Mouse (Mus musculus): ENCODE results near the gene Rbm39. TPM values are rescaled to one million over a fixed set of nuclear protein-coding genes. Genes with fewer than 3 reads are reported as not detected.
A peak's percentile ranks its signal among the peaks of the same experiment; 100 is the strongest.
"Not testable (repeated sequence)": the region's sequence is repeated elsewhere in the genome, so short reads cannot be mapped to it uniquely, and the experiment has no call there.

Gene Rbm39
- total and polyA plus RNA-seq, 2 experiments from 2014 or later: 413 to 415 TPM

GRCm38 (mm10) chr2:156142820-156143219 is 37.2 kb downstream of the Rbm39 start:
- H3K4me1 ChIP-seq (ENCODE audit: insufficient read depth): peaks cover 4% of the 10 kb centered on the region; the same call in 1 of the 2 replicates
- H3K9me3 ChIP-seq (ENCODE audit: low read length): no peaks in the 10 kb centered on the region
- TF ChIP-seq CTCF (IDR thresholded peaks at IDR 0.05; ENCODE audit: low read depth): peak; percentile 25; the same call in 1 of the 2 replicates
- peak overlapping the region; percentile 67; the same call in 1 of the 2 replicates for H3K4me3 ChIP-seq (ENCODE audit: low read depth, low read length)
- no peak for ATAC-seq
- H3K9ac ChIP-seq: peak overlapping the region; percentile 83
- H3K36me3 ChIP-seq (ENCODE audit: insufficient read depth): peaks cover 24% of the 10 kb centered on the region
- H3K27me3 ChIP-seq (ENCODE audit: insufficient read depth, low read length): no peaks in the 10 kb centered on the region
- 72% methylated on average over 2 of the region's 2 CpGs for WGBS
- no peak for DNase-seq
- H3K27ac ChIP-seq (ENCODE audit: low read depth, low read length): no peak overlapping the region
- peak overlapping the region; percentile 83 for H3K4me2 ChIP-seq (ENCODE audit: low read depth)

DNA sequence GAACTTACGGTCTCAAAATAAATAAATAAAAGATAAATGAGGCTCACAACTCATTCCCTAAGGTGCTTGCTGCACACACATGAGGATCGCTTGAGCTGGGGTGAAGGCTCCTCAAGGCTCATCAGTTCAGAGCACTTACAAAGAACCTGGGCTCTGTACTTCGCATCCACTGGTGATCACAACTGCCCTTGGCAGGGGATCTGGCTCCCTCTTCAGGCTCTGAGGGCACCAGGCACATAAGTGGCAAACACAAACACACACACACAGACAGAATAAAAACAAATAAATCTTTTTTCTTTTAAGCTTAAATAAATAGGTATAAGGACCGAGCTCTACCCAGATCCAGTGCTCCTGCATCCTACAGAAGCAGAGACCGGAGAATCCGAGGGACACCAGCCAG is 44.3 kb downstream of the Rbm39 start:
- no peak for ATAC-seq
- WGBS: 88% methylated on average over 6 of the region's 6 CpGs

DNA sequence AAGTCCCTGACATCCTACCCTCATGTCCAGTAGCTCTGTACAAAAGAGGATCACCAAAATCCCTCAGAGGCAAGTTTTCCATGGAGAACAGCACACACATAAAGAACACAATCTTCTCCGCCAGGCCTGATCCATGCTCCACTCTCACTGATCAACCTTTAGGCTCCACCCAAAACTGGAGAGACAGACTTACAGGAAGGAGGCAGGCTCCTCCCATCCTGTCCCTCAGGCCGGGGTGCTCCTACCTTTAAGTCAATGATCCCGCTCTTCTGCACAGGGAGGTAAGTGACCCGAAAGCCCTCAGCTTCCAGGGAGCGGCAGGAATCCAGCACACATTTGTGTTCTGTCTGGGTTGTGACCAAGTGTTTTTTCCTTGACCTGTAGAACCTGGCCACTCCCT is 45.9 kb downstream of the Rbm39 start:
- H3K9ac ChIP-seq: no peak overlapping the region
- H3K9me3 ChIP-seq (ENCODE audit: low read length): no peaks in the 10 kb centered on the region
- 92% methylated on average over 5 of the region's 5 CpGs for WGBS
- peaks cover 13% of the 10 kb centered on the region; the same call in 1 of the 2 replicates for H3K36me3 ChIP-seq (ENCODE audit: insufficient read depth)
- H3K27ac ChIP-seq (ENCODE audit: low read depth, low read length): no peak overlapping the region
- no peak for TF ChIP-seq CTCF (IDR thresholded peaks at IDR 0.05; ENCODE audit: low read depth)
- ATAC-seq (no peak), DNase-seq (no peak)
- H3K4me2 ChIP-seq (ENCODE audit: low read depth): no peak overlapping the region
- H3K27me3 ChIP-seq (ENCODE audit: insufficient read depth, low read length): no peaks in the 10 kb centered on the region
- H3K4me1 ChIP-seq (ENCODE audit: insufficient read depth): no peaks in the 10 kb centered on the region
- no peak overlapping the region for H3K4me3 ChIP-seq (ENCODE audit: low read depth, low read length)

More for the DNA sequence above, 44.3 kb downstream of the Rbm39 start:
- Histone ChIP-seq H3K4me3 (ENCODE audit: low read depth, low read length) (no peak overlapping the region), H3K36me3 (ENCODE audit: insufficient read depth) (peaks cover 13% of the 10 kb centered on the region; the same call in 1 of the 2 replicates), H3K27me3 (ENCODE audit: insufficient read depth, low read length) (no peaks in the 10 kb centered on the region), H3K9me3 (ENCODE audit: low read length) (no peaks in the 10 kb centered on the region), H3K4me2 (ENCODE audit: low read depth) (no peak overlapping the region), H3K9ac (no peak overlapping the region), H3K4me1 (ENCODE audit: insufficient read depth) (no peaks in the 10 kb centered on the region), H3K27ac (ENCODE audit: low read depth, low read length) (no peak overlapping the region)
- TF ChIP-seq CTCF (IDR thresholded peaks at IDR 0.05; ENCODE audit: low read depth): peak; percentile 29; the same call in 1 of the 2 replicates
- no peak for DNase-seq

DNA sequence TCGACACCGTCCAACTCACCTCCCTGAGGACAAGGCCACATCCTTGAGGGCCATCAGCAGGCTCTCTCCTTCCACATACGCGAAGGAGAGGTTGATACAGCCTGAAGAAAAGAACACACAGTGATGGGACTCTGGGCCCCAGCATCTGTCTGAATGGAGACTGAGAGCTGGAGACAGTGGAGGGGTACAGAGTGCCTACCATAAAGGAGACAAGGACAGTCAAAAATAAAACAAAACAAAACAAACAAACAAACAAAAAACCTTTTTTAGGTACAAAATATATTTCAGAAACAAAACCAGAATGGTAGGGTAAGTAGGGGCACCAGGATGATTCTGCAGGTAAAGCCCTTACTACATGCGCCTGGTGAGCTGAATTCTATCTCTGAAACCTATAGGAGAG is 53.0 kb downstream of the Rbm39 start, which contains the start of gene Gm28036:
Gene Gm28036 (minus strand): TSS at position 101 of the 400 bp plus-strand sequence.
- H3K9ac ChIP-seq: no peak within 1 kb of the TSS
- ATAC-seq (no peak), DNase-seq (no peak)
- peaks cover 41% of the 10 kb centered on the region for H3K36me3 ChIP-seq (ENCODE audit: insufficient read depth)
- WGBS: 94% methylated on average over 5 of the region's 5 CpGs
- H3K27me3 ChIP-seq (ENCODE audit: insufficient read depth, low read length): no peaks in the 10 kb centered on the region
- H3K27ac ChIP-seq (ENCODE audit: low read depth, low read length): no peak within 1 kb of the TSS
- no peaks in the 10 kb centered on the region for H3K4me1 ChIP-seq (ENCODE audit: insufficient read depth)
- no peak within 1 kb of the TSS for H3K4me3 ChIP-seq (ENCODE audit: low read depth, low read length)
- no peaks in the 10 kb centered on the region for H3K9me3 ChIP-seq (ENCODE audit: low read length)
- H3K4me2 ChIP-seq (ENCODE audit: low read depth): no peak within 1 kb of the TSS
- no peak for TF ChIP-seq CTCF (IDR thresholded peaks at IDR 0.05; ENCODE audit: low read depth)

DNA sequence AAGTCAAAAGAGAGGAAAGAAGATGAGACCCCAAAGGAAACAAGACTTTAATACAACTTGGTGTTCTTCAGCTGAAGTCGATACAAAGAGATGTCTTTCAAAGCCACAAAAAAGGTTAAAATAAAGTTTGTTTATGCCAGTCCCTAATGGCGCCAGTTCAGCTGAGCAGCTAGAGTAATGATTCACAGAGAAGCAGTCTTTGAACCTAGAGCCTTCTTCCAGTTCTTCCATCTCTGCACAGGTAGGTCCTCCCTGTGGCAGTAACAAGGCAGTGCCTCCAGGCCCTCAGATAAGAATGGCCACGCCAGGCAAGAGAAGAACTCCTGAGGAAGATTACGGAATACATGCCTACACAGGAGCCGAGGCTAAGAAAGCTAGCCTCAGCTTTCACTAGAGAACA is 56.3 kb downstream of the Rbm39 start:
- no peak for DNase-seq
- 93% methylated on average over 5 of the region's 5 CpGs for WGBS
- no peaks in the 10 kb centered on the region for H3K27me3 ChIP-seq (ENCODE audit: insufficient read depth, low read length)
- ATAC-seq: no peak
- H3K9ac ChIP-seq: no peak overlapping the region
- no peak for TF ChIP-seq CTCF (IDR thresholded peaks at IDR 0.05; ENCODE audit: low read depth)
- H3K4me3 ChIP-seq (ENCODE audit: low read depth, low read length): no peak overlapping the region
- H3K4me2 ChIP-seq (ENCODE audit: low read depth): no peak overlapping the region
- H3K27ac ChIP-seq (ENCODE audit: low read depth, low read length): no peak overlapping the region
- no peaks in the 10 kb centered on the region for H3K9me3 ChIP-seq (ENCODE audit: low read length)
- H3K36me3 ChIP-seq (ENCODE audit: insufficient read depth): peaks cover 36% of the 10 kb centered on the region
- H3K4me1 ChIP-seq (ENCODE audit: insufficient read depth): no peaks in the 10 kb centered on the region

DNA sequence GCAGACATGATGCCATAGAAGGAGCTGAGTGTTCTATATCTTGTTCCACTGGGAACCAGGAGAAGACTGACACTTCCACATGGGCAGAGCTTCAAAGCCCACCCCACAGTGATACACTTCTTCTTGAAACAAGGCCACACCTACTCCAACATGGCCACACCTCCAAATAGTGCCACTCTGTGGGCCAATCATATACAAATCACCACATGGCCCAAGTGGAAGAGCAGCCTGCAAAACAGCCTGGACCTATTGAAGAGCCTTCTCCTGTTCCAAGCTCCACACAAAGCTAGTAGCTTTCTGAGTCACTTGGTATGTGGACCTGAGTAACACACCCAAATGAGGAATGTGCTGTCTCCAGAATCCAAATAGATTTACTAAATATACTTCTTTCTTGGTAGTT is 60.5 kb downstream of the Rbm39 start:
- Histone ChIP-seq H3K36me3 (ENCODE audit: insufficient read depth) (peaks cover 11% of the 10 kb centered on the region; the same call in 1 of the 2 replicates), H3K4me1 (ENCODE audit: insufficient read depth) (no peaks in the 10 kb centered on the region), H3K9ac (no peak overlapping the region), H3K4me2 (ENCODE audit: low read depth) (no peak overlapping the region), H3K27ac (ENCODE audit: low read depth, low read length) (no peak overlapping the region), H3K4me3 (ENCODE audit: low read depth, low read length) (no peak overlapping the region), H3K27me3 (ENCODE audit: insufficient read depth, low read length) (no peaks in the 10 kb centered on the region), H3K9me3 (ENCODE audit: low read length) (no peaks in the 10 kb centered on the region)
- ATAC-seq (no peak), DNase-seq (no peak)
- no peak for TF ChIP-seq CTCF (IDR thresholded peaks at IDR 0.05; ENCODE audit: low read depth)

DNA sequence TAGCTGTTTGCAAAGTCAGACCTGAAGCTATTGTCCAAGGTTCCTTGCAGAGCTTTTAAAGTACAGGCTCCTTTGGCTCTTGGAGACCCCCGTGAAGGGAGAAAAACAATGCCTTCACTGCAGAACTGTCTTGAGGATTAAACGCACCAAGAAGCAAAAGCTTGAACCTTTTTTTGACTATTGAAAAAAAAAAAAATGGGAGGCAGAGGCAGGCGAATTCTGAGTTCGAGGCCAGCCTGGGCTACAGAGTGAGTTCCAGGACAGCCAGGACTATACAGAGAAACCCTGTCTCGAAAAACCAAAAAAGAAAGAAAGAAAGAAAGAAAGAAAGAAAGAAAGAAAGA is 68.0 kb downstream of the Rbm39 start:
- H3K9ac ChIP-seq: peak overlapping the region; percentile 99
- 20% methylated on average over 5 of the region's 5 CpGs for WGBS

More for the DNA sequence above, 68.0 kb downstream of the Rbm39 start:
- H3K4me2 ChIP-seq (ENCODE audit: low read depth): peak overlapping the region; percentile 54
- H3K4me1 ChIP-seq (ENCODE audit: insufficient read depth); H3K27me3 ChIP-seq (ENCODE audit: insufficient read depth, low read length); H3K9me3 ChIP-seq (ENCODE audit: low read length); H3K36me3 ChIP-seq (ENCODE audit: insufficient read depth); DNase-seq; ATAC-seq: not testable (repeated sequence)
- H3K4me3 ChIP-seq (ENCODE audit: low read depth, low read length): peak overlapping the region; percentile 99
- H3K27ac ChIP-seq (ENCODE audit: low read depth, low read length): peak overlapping the region; percentile 93; the same call in 1 of the 2 replicates
